Mouse (Mus musculus) right cerebral cortex, postnatal 10 days (tissue): ENCODE data around the gene Xrcc3.

Experiments
- DNase-seq, 2 experiments: peaks; one replicate each; pipeline ENCODE4 v3.0.0; 2021; ENCODE audit warnings: low spot score in 2 of 2

The Xrcc3 gene

DNA sequence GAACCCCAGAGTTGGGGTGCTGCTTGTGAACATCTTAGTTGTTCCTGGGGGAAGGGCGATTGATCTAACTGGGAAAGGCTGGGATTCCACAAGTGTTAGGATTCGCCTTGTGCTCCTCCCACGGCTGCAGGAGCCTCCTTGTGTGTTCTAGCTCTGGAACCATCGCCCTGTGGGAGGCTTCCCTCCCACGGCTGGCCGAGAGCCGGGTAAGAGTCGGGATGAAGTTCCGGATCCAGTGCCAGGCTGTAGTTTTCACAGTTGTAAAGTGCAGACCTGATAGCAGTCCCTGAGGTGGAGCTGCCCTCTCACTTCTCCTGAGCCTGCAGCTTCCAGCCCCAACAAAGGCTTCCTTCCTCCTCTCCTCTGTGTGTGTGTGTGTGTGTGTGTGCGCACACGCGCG is 2.9 kb upstream of the Xrcc3 start:
- peak in 1 of 2 experiments; percentile 65 for DNase-seq

DNA sequence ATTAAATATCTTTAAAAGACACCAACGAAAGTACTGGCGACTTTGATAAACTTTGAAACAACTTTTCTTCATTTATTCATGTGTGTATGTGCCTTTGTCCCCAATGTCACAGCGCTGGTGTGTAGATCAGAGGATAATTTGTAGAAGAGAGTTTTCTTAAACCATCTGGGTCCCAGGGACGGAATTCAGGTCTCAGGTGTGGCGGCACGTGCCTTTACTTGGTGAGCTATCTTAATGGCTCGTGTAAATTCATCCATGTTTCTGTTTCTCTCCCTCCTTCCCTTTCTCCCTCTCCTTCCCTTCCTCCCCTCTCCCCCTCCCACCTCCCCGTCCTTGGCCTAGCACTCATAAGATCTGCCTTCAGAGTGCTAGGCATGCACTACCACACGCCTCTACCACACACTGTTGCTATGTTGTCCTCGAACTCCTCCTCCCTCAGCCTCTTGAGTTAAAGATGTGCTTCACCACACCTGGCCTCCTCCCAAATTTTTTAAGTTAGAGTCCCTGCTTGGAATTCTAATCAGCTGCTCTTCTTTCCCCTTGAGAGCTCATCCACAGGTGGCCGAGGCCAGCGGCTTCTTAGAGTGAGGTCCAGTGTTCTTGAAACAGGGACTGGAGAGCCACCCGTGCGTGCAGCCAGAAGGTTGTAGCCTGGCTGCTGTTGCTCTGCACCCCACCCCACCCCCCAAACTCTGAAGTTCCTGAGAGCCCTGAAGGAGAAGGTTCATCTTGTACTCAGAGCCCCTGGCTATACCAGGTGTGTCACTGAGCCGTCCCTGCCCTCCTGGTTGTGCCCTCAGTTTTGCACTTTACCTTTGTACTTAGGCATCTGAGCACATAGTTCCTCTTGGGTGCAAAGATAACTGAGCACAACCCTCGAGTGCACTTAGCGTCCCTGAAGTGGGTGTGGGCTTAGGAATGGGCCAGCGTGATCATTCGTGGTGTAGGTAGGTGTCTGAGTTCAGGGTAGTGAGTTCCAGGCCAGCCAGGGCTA is 1.4 kb upstream of the Xrcc3 start:
- no peak for DNase-seq

DNA sequence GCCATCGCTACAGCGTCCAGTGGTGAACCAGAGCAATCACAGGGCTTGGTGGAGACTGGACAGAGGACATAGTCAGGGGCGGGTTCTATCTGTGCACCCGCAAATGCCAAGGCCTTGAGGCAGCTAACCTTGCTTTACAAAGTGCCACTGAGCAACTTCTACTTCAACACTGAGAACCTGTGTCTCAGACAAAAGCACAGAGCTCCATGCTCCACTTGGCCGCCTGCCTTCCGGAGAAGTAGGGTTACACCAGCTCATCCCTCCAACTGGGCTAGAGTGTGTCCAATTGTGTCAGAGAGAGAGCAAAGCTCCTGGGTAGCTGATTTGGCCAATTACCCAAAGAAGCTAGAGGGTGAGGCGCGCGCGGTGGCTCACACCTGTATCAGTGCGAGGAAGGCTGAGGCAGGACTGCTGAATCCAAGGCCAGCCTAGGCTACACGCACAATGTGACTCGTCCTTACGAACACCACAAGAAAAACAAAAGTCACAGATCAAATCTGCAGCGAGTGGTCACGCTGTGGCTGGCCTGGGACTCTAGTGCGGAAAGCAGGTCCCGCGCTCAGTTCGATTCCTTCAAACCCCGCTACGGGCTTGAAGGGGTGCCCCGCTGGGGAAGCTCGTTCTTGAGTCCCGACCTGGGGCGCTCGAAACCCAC is 435 bp downstream of the Xrcc3 start:
- no peak for DNase-seq

DNA sequence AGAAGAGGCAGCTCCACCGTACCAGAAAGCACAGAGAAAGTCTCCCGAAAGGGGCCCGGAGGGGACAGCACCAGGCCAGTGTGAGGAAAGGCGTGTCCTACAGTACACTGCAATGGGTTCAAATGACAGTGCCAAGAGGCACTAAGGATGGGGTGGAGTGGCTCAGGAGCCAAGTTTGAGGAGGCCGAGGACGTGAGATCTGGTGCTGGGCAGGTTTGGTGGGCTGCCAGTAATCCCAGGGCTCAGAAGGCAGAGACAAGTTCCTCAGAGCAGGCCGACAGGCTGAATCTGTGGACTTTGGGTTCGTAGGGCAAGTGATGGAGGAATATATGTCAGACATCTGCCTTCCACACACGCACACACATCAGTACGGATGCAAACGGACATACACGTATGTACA is 1.1 kb downstream of the Xrcc3 start:
- DNase-seq: no peak

DNA sequence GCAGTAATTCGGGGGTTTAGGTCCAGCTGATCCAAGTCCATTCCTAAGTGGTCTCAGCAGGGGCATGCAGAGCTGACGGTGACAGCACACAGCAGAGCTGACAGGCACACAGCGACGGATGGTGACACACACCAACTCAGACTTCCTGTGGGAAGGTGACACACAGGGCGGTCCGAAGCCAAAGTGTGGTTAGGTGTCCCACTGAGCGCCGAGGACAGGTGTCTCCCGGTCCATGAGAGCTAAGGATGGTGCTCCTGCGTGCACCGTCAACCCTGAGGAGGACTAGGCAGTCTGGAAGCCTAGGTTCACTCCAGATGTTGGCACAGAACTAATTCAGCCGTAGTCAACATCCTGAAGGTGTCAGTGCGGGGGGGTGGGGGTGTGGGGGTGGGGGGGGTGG is 1.6 kb downstream of the Xrcc3 start:
- DNase-seq: no peak

DNA sequence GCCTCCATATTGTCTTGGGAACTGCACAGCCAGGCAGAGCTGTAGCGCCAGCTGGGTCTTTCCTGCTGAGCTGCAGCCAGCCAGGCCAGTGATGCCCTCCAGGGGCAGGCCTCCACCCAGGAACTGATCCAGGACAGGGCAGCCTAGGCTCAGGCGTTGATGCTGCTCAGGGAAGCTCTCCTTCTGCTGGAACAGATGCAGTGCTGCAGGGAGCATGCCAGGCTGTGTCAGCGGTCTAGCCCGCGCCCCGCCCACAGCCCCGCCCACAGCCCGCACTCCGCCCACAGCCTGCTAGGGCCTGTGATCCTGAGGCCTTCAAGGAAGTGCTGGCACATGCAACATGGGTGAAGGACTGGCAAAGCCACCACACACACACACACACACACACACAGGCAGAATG is 3.9 kb downstream of the Xrcc3 start:
- DNase-seq: peak; percentile 79 to 80

DNA sequence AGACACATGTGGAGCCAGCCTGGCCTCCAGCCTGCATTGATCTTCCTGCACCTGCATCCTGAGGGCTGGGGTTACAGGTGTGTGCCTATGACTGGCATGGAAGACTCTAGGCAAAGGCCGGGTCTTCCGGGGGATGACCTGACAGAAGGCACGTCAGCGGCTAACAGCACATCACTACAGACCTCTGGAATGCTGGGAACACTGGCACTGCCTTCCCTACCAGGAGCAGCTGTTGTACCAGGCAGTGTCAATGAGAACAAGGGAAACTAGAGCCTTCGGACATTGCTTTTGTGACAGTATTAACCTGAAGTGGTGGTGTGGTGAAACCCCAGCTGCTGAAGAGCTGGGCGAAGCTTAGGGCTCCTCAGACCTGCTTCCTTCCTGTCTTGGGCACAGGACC is 4.9 kb downstream of the Xrcc3 start:
- DNase-seq: no peak

DNA sequence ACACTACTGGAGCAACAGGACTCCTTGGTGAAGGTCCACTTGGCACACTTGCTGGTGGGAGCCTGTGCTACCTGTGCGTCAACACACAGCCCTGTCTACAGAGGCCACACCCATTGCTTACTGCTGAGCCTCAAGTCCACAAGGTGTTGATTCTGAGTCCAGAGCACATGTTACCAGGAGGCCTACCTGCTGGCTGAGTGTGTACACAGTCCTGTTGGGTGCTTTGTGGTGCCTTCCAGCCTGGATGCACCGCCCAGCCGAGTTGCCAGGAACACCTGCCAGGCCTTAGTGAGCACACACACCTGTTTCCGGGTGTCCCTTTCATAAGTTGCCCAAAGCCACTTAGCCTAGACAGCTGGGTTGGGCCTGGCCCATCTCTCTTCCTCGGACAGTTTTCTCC is 10.1 kb downstream of the Xrcc3 start:
- DNase-seq: no peak

DNA sequence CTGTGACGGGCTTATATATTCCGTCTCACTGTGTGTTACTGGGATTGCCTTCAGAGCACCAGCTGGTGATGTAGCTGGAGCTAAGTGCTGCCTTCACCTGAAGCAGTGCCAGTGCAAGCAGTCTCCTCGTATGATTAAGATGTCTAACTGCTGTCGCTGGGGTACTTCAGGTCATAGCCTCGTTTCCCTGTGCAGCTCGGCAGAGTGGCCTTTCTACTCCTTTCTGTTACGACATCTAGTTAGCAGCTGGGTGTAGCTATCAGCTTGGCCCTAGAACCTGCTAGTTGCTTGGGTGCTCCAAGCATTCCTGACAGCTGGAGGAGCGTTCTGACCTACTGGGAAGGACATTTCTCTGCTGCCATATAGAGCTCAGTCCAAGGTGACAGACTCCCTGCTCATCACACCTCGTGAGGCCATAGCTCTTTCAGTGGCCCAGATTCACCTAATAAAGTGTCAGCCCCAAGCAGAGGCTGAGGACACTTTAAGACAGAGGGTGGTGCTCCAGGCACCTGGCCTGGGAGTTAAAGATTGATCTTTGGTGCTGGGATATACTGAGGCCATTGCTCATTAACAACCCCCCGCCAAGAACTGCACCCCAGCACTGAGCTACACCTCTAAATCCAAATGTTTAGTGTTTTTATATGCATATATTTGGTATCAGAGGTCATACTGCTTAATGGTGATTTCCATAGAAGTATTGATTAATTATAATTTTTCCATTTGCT is 13.1 kb downstream of the Xrcc3 start:
- no peak for DNase-seq

DNA sequence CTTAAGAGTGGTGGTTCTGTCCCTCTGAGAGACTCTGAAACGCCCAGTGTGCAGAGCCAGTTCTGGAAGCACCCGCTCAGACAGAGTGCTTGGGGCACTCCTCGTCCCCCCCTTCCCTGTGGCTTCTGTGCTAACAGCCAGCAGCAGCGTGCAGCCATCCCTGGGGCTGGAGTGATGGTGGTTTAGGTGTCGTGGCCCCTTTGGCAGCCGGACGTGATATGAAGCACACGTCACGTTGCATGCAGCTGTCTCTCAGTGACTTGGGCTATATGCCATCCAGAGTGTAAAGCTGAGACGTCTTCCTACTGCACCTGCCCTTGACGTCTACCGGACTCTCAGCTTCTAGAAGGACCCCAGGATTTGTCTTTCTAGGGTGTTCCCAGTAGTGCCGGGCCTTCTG is 15.2 kb downstream of the Xrcc3 start:
- DNase-seq: no peak

DNA sequence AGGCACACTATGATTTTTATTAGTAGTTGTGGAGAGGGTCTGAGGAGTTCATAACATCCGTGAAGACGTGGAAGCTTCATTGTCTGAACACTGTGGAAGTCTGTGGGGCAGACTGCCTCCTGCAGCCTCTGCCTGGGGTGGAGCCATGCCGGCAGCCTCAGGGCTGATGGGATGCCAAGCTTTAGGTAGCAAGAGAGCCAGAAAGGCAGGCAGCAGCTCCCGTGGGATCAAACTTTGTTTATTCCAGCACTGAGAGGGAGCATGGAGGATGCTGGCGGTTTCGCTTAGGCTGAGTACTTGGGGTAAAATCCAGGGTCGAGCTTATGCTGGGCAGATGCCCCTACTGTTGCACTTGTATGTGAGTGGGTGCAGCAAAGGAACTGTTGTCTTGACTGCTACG is 16.4 kb downstream of the Xrcc3 start:
- no peak for DNase-seq

DNA sequence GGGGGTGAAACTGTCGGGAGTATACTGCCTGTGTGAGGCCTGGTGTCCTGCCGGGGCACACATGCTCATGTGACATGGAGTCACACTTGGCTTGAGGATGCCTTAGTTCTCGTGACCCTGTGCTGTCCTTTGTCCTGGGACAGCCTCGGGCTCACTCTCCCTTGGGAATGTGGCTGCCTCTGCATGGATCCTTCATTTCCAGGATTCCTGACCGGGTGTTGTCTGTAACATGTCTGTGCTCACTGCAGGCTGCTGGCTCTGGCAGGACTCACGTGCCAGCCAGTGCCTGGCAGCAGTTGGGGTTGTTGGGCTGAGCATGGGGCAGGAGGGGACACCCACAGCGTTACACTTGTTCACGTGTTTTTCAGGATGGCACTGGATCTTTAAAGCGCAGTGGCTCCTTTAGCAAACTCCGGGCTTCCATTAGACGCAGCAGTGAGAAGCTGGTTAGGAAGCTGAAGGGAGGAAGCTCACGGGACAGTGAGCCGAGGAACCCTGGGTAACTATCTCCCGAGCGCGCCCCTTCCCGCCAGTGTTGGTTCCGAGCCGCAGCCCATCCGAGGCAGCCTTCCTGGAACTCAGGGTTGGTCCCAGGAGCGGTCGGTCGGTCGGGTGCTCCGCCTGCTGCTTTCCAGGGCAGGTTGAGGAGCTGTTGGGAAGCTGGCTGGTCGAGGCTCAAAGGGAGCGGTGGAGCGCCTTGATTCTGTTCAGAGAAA is 18.3 kb downstream of the Xrcc3 start:
- DNase-seq: no peak

DNA sequence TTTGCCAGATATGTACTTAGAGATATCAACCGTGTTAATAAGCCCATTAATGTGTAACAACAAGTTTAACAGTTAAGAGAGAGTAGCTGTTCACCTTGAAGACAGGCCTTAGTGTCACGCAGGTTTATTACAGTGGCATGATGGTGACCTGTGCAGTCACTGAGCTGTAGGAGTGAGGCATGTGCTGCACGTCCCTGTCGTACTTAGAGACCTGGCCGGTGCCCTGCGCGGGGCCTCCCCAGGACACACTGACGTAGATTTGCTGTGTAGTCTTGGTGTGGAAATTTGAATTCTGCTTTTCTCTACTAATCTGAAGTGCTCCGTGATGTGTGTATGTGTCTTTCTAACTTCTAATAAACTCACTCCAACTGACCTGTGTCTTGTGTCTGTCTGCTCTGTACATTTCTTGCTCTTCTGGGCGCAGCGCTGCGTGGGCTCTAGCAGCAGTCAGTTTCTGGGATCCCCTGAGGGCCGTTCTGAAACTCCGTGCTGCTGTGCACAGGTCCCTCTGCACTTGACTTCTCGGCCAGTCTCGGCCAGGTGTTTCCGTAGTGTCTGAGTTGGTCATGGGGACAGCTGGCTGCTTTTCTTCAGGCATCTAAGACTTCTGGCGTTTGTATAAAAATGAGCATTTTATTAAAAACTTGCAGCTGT is 19.0 kb downstream of the Xrcc3 start:
- no peak for DNase-seq

DNA sequence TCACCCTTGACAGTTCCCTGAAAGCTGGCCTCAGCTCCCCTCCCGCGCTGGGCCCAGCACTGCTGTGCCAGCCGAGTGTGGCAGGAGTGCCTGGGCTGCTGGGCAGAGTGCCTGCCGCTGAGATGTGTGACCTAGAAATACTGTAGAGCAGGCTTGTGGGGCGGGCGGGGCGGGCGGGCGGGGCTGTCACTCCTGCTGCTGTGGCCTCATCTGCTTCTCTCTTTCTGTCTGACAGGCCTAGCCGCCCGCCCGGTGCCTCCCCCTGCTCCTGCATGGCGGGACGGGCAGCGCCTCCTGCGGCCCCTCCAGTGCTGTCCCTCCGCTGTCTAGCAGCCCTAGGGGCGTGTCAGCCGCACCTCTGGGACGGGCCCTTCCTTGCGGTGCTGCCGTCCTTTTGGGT is 19.6 kb downstream of the Xrcc3 start:
- DNase-seq: no peak

DNA sequence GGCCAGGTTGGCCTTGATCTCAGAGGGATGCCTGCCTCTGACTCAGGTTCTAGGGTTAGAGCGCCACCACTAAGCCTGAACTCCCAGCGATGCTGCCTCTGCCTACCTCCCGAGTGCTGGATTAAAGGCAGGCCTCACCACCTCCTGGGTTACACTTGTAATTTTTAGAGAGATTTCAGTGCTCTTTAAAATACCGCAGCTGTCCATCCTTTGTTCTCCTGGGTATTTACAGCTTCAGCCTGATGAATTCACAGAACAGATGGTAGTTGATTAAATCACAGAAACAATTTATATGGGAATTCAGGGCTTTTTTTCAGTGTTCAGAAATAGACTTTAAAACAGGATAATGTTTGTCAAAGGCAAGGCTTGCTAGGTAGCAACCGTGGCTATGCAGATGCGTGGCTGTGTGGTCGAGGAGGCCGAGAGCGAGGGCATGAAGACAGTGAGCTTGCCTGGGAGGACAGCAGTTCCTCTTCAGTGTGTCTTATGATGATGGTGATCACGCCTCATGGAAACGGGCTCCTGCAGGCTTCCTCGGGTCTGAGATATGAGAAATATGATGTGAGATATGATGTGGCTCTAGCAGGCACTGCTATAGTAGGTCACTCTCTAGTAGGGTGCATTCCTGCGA is 22.1 kb downstream of the Xrcc3 start:
- no peak for DNase-seq

DNA sequence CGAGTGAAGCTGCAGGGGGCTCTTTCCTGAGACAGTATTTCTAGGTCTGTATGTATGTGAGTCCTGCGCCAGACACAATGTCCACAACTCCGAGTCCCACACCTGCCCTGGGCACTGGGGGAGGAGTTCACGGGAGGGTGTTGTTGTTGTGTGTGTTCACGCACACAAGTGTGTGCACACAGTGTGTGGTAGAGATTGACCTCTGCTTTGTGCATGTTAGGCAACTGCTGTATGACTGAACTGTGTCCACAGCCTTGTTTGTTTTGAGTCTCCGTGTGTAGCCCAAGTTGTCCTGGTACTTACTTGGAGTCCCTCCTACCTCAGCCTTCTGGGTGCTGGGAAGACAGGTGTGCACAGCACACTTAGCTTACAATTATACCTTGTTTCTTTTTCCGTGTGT is 23.0 kb downstream of the Xrcc3 start:
- DNase-seq: no peak

DNA sequence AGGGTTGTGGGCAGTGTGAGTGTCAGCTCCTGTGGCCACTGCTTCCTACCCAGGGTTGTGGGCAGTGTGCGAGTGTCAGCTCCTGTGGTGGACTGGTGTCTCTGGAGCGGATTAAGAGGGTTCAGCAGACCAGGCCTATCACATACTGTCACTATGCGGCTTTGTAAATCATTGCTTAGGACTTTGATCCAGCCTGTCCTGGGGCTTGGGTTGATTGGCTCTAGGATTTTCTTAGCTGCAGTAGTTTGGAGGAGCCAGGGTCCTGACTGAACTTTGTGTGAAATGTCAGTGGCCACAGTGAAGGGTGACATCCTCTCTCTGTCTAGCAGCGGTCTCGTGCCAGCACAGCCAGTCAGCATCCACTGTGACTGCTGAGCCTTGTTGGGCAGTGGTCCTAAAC is 23.6 kb downstream of the Xrcc3 start:
- no peak for DNase-seq

DNA sequence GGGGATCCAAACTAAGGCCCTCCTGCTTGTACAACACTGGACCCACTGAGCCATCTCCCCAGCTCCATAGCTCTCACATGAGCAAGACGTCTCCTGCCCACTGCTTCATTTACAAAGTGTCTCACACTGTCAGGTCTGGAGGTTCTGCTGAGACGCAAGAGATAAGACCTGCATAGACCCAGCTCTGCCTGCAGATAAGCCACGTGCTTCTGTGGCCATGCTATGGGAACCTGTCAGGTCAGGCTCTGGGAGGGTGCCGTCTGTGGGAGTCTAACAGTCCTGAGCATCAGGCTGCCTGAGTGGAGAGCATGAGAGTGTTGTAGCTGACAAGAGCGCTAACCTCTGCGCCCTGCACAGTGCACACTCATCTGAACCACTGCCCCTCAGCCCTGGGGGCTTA is 26.7 kb downstream of the Xrcc3 start:
- DNase-seq: no peak

DNA sequence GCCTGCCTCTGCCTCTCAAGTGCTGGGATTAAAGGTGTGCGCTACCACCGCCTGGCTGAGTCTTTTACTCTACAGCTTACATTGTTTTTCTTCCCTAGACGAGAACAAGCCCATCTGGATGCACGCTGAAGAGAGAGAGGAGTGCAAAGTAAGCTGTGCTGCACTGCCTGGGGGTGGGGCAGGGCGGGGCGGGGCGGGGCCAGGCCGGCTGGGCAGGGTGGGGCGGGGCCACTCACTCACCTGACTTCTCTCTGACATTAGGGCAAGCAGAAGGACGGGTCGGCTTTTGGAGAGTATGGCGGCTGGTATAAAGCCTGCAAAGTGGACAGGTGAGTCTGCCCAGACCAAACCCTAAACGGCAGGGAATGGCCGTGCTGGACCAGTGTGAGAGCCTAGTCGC is 28.5 kb downstream of the Xrcc3 start:
- no peak for DNase-seq

DNA sequence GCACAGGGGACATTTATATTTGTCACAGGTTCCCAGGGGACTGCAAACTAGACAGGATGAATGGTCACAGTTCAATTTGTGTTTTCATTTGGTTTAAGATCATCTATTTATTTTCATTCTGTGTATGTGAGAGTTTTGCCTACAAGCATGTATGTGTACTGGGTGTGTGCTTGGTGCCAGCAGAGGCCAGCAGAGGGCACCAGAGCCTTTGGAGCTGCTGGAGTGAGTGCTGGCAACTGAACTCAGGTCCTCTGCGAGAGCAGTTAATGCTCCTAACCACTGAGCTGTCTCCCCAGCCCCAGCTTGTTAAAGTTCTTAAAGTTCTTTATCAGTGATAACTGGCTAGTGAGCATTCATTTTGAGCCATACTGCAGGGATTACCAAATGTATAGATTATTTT is 34.1 kb downstream of the Xrcc3 start:
- DNase-seq: no peak

DNA sequence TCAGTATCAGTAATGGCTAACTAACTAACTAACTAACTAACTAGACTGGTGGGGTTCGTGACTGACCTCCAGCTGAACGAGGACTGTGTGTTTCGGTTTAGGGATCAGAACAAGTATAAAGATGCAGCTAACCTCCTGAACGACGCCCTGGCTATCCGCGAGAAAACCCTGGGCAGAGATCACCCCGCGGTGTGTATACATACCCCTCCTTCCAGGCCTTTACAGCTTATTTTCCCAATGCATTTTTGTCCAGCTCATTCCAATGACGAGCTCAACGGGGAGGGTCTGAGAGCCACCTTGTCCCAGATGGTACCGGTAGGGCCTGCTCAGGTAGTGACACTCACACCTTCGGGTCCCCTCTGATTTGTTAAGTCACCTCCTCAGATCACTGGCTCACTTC is 35.8 kb downstream of the Xrcc3 start:
- DNase-seq: no peak
